Mouse (Mus musculus): ENCODE results near the gene Slc38a3. TPM values are rescaled to one million over a fixed set of nuclear protein-coding genes. Genes with fewer than 3 reads are reported as not detected.

The Slc38a3 gene
- total RNA-seq, 1 experiment from 2014 or later = 0.39 TPM

GRCm38 (mm10) chr9:107695441-107696105 is 26.2 kb upstream of the Slc38a3 start:
- DNase-seq = no peak

- DNase-seq = peak; percentile 32
Observed at GRCm38 (mm10) chr9:107694627-107695026, 25.3 kb upstream of the Slc38a3 start.

- no peak for DNase-seq
Observed at GRCm38 (mm10) chr9:107693433-107693987, 24.2 kb upstream of the Slc38a3 start.

- no peak for DNase-seq
Observed at GRCm38 (mm10) chr9:107692785-107693184, 23.5 kb upstream of the Slc38a3 start.

GRCm38 (mm10) chr9:107690391-107690790 is 21.1 kb upstream of the Slc38a3 start:
- no peak for DNase-seq

GRCm38 (mm10) chr9:107688939-107689338 is 19.6 kb upstream of the Slc38a3 start:
- DNase-seq = no peak

GRCm38 (mm10) chr9:107688415-107688814 is 19.1 kb upstream of the Slc38a3 start:
- DNase-seq = no peak

- DNase-seq = peak; percentile 65
Observed at GRCm38 (mm10) chr9:107685231-107685981, 16.1 kb upstream of the Slc38a3 start.

GRCm38 (mm10) chr9:107682405-107682804 is 13.1 kb upstream of the Slc38a3 start:
- no peak for DNase-seq

GRCm38 (mm10) chr9:107679501-107679900 is 10.2 kb upstream of the Slc38a3 start, which contains the start of gene Gnat1:
TSS of gene Gnat1 (minus strand) at chr9:107679712.
- no peak for DNase-seq

GRCm38 (mm10) chr9:107678861-107679260 is 9.5 kb upstream of the Slc38a3 start:
- DNase-seq = no peak

- DNase-seq = peak; percentile 39
Observed at GRCm38 (mm10) chr9:107677819-107678526, 8.6 kb upstream of the Slc38a3 start.

GRCm38 (mm10) chr9:107677091-107677784 is 7.9 kb upstream of the Slc38a3 start:
- DNase-seq = peak; percentile 43

GRCm38 (mm10) chr9:107676302-107676701 is 7.0 kb upstream of the Slc38a3 start:
- DNase-seq = no peak

GRCm38 (mm10) chr9:107675671-107676301 is 6.5 kb upstream of the Slc38a3 start:
- peak; percentile 81 for DNase-seq

- no peak for DNase-seq
Observed at GRCm38 (mm10) chr9:107674609-107675429, 5.5 kb upstream of the Slc38a3 start.

- DNase-seq = no peak
Observed at GRCm38 (mm10) chr9:107670259-107670658, 929 bp upstream of the Slc38a3 start.

GRCm38 (mm10) chr9:107668916-107669315 is 414 bp downstream of the Slc38a3 start:
- no peak for DNase-seq

GRCm38 (mm10) chr9:107668011-107668410 is 1.3 kb downstream of the Slc38a3 start:
- no peak for DNase-seq

- DNase-seq = peak; percentile 37
Observed at GRCm38 (mm10) chr9:107667219-107667618, 2.1 kb downstream of the Slc38a3 start.

Data from adrenal gland, postnatal 25 days (tissue).